Mouse (Mus musculus): ENCODE results near the gene Tmem189. TPM values are rescaled to one million over a fixed set of nuclear protein-coding genes. Genes with fewer than 3 reads are reported as not detected.

Gene Tmem189
- polyA plus RNA-seq, 1 experiment from 2014 or later, result 30.5 TPM

GRCm38 (mm10) chr2:167596726-167597491 is 92.7 kb downstream of the Tmem189 start:
- H3K27me3 ChIP-seq (replicated peaks; ENCODE audit: control insufficient read depth, insufficient read depth, low read length), result no peaks in the 10 kb centered on the region
- peaks cover 22% of the 10 kb centered on the region for H3K4me1 ChIP-seq (replicated peaks; ENCODE audit: control insufficient read depth, insufficient read depth, low read length)
- DNase-seq (ENCODE audit: low spot score) (no peak), ATAC-seq (replicated peaks; ENCODE audit: low FRiP score) (peak; percentile 27; the same call in 1 of the 2 replicates)
- H3K36me3 ChIP-seq (ENCODE audit: control insufficient read depth, insufficient read depth, low read length), result no peaks in the 10 kb centered on the region
- WGBS, result 42% methylated on average over 27 of the region's 27 CpGs
- H3K4me2 ChIP-seq, result peak overlapping the region; percentile 48
- 0 out of 2 replicates have a peak overlapping the region, but pooled peaks have one; percentile 30 for H3K9ac ChIP-seq (ENCODE audit: low read depth, low read length)
- peak overlapping the region; percentile 67 for H3K27ac ChIP-seq (ENCODE audit: low read depth, low read length)
- no peaks in the 10 kb centered on the region for H3K9me3 ChIP-seq (ENCODE audit: control insufficient read depth, low read length)
- no peak overlapping the region for H3K4me3 ChIP-seq (ENCODE audit: low read depth, low read length)

- WGBS, result 28% methylated on average over 4 of the region's 4 CpGs
- Histone ChIP-seq H3K36me3 (ENCODE audit: control insufficient read depth, insufficient read depth, low read length) (no peaks in the 10 kb centered on the region), H3K9ac (ENCODE audit: low read depth, low read length) (no peak overlapping the region), H3K4me3 (ENCODE audit: low read depth, low read length) (no peak overlapping the region), H3K9me3 (ENCODE audit: control insufficient read depth, low read length) (no peaks in the 10 kb centered on the region), H3K27ac (ENCODE audit: low read depth, low read length) (no peak overlapping the region), H3K4me1 (replicated peaks; ENCODE audit: control insufficient read depth, insufficient read depth, low read length) (peaks cover 22% of the 10 kb centered on the region), H3K4me2 (no peak overlapping the region), H3K27me3 (replicated peaks; ENCODE audit: control insufficient read depth, insufficient read depth, low read length) (no peaks in the 10 kb centered on the region)
- ATAC-seq (replicated peaks; ENCODE audit: low FRiP score) (no peak), DNase-seq (ENCODE audit: low spot score) (no peak)
Measured at GRCm38 (mm10) chr2:167596262-167596661, 93.4 kb downstream of the Tmem189 start.

- Histone ChIP-seq H3K4me2 (no peak overlapping the region), H3K27ac (ENCODE audit: low read depth, low read length) (peak overlapping the region; percentile 67; the same call in 1 of the 2 replicates), H3K4me3 (ENCODE audit: low read depth, low read length) (no peak overlapping the region), H3K9me3 (ENCODE audit: control insufficient read depth, low read length) (no peaks in the 10 kb centered on the region), H3K9ac (ENCODE audit: low read depth, low read length) (peak overlapping the region; percentile 46; the same call in 1 of the 2 replicates), H3K4me1 (replicated peaks; ENCODE audit: control insufficient read depth, insufficient read depth, low read length) (peaks cover 22% of the 10 kb centered on the region), H3K27me3 (replicated peaks; ENCODE audit: control insufficient read depth, insufficient read depth, low read length) (no peaks in the 10 kb centered on the region), H3K36me3 (ENCODE audit: control insufficient read depth, insufficient read depth, low read length) (no peaks in the 10 kb centered on the region)
- no peak for DNase-seq (ENCODE audit: low spot score)
- ATAC-seq (replicated peaks; ENCODE audit: low FRiP score), result no peak
- 57% methylated on average over 14 of the region's 14 CpGs for WGBS
Measured at GRCm38 (mm10) chr2:167595761-167596171, 93.9 kb downstream of the Tmem189 start.

- Histone ChIP-seq H3K27me3 (replicated peaks; ENCODE audit: control insufficient read depth, insufficient read depth, low read length) (no peaks in the 10 kb centered on the region), H3K4me2 (no peak overlapping the region), H3K9me3 (ENCODE audit: control insufficient read depth, low read length) (no peaks in the 10 kb centered on the region), H3K9ac (ENCODE audit: low read depth, low read length) (no peak overlapping the region), H3K27ac (ENCODE audit: low read depth, low read length) (0 out of 2 replicates have a peak overlapping the region, but pooled peaks have one; percentile 2), H3K36me3 (ENCODE audit: control insufficient read depth, insufficient read depth, low read length) (no peaks in the 10 kb centered on the region), H3K4me3 (ENCODE audit: low read depth, low read length) (no peak overlapping the region), H3K4me1 (replicated peaks; ENCODE audit: control insufficient read depth, insufficient read depth, low read length) (peaks cover 25% of the 10 kb centered on the region)
- DNase-seq (ENCODE audit: low spot score) (no peak), ATAC-seq (replicated peaks; ENCODE audit: low FRiP score) (no peak)
- WGBS, result 54% methylated on average over 10 of the region's 10 CpGs
Measured at GRCm38 (mm10) chr2:167594444-167594934, 95.1 kb downstream of the Tmem189 start.

- peak overlapping the region; percentile 2 for H3K27ac ChIP-seq (ENCODE audit: low read depth, low read length)
- H3K4me1 ChIP-seq (replicated peaks; ENCODE audit: control insufficient read depth, insufficient read depth, low read length), result peaks cover 33% of the 10 kb centered on the region
- H3K27me3 ChIP-seq (replicated peaks; ENCODE audit: control insufficient read depth, insufficient read depth, low read length), result no peaks in the 10 kb centered on the region
- ATAC-seq (replicated peaks; ENCODE audit: low FRiP score), result no peak
- no peak overlapping the region for H3K4me2 ChIP-seq
- no peak for DNase-seq (ENCODE audit: low spot score)
- no peak overlapping the region for H3K4me3 ChIP-seq (ENCODE audit: low read depth, low read length)
- no peaks in the 10 kb centered on the region for H3K9me3 ChIP-seq (ENCODE audit: control insufficient read depth, low read length)
- no peak overlapping the region for H3K9ac ChIP-seq (ENCODE audit: low read depth, low read length)
- WGBS, result 78% methylated on average over 4 of the region's 4 CpGs
- no peaks in the 10 kb centered on the region for H3K36me3 ChIP-seq (ENCODE audit: control insufficient read depth, insufficient read depth, low read length)
Measured at GRCm38 (mm10) chr2:167593551-167594250, 95.9 kb downstream of the Tmem189 start.

Small RNA genes lying within 50 kb of the gene (microRNA-seq; reads per million reads assigned to microRNA genes)
- not detected for gene Gm22355 (ENCODE audit: borderline number of aligned reads)

Other genes with a start within 250 kb of the Tmem189 start
- gene Rnf114, start 197.2 kb downstream of the Tmem189 start, polyA plus RNA-seq (2014; fragmentation: Nextera tagmentation; extraction: Ambion mirVana), result 55.9 and 57.7 TPM in 2 replicates
- gene Spata2, start 196.9 kb downstream of the Tmem189 start, polyA plus RNA-seq (2014; fragmentation: Nextera tagmentation; extraction: Ambion mirVana), result 16.2 and 17.5 TPM in 2 replicates
- 14.3 and 15.2 TPM in 2 replicates for gene Snai1, start 151.6 kb downstream of the Tmem189 start, polyA plus RNA-seq (2014; fragmentation: Nextera tagmentation; extraction: Ambion mirVana)
- gene Ube2v1, start 57.7 kb downstream of the Tmem189 start, polyA plus RNA-seq (2014; fragmentation: Nextera tagmentation; extraction: Ambion mirVana), result 304 and 308 TPM in 2 replicates
- 3.8 and 4.9 TPM in 2 replicates for gene Gm20431, start 28.3 kb downstream of the Tmem189 start, polyA plus RNA-seq (2014; fragmentation: Nextera tagmentation; extraction: Ambion mirVana)
- gene Cebpb, start 907 bp downstream of the Tmem189 start, polyA plus RNA-seq (2014; fragmentation: Nextera tagmentation; extraction: Ambion mirVana), result 13.9 and 14.4 TPM in 2 replicates
- 50.7 and 53.6 TPM in 2 replicates for gene Ptpn1, start 242.2 kb upstream of the Tmem189 start, polyA plus RNA-seq (2014; fragmentation: Nextera tagmentation; extraction: Ambion mirVana)